Mouse (Mus musculus) liver, embryonic 13.5 days (tissue): ENCODE measurements around the gene Togaram2. TPM values are rescaled to one million over a fixed set of nuclear protein-coding genes. Genes with fewer than 3 reads are reported as not detected.
A peak's percentile ranks its signal among the peaks of the same experiment; 100 is the strongest.
"Not testable (repeated sequence)": the region's sequence is repeated elsewhere in the genome, so short reads cannot be mapped to it uniquely, and the experiment has no call there.

Source experiments
- ATAC-seq: fragments of 200-750 bp; cut with Nextera tagmentation; 2 replicates; pipeline ENCODE4 v1.8.0; 2017; ENCODE audit warnings: low read depth, mild to moderate bottlenecking, moderate number of reproducible peaks, moderate library complexity
- DNase-seq: peaks from one replicate; pipeline ENCODE4 v3.0.0; 2022
- H3K27ac ChIP-seq: fragments of 300-500 bp; sonication (generic); 2 replicates; pipeline ENCODE4 v1.5.1; 2015; ENCODE audit warnings: moderate library complexity, mild to moderate bottlenecking, inconsistent platforms
- H3K27me3 ChIP-seq: fragments of 300-500 bp; sonication (generic); 2 replicates; pipeline ENCODE4 v1.6.1; 2015; ENCODE audit warnings: mild to moderate bottlenecking, inconsistent platforms
- H3K36me3 ChIP-seq: fragments of 300-500 bp; sonication (generic); 2 replicates; pipeline ENCODE4 v1.6.1; 2015; ENCODE audit warnings: mild to moderate bottlenecking, inconsistent platforms
- H3K4me1 ChIP-seq: fragments of 300-500 bp; sonication (generic); replicated peaks from 2 replicates; pipeline ENCODE4 v1.6.1; 2015; ENCODE audit warnings: inconsistent platforms
- H3K4me2 ChIP-seq: fragments of 300-500 bp; sonication (generic); 2 replicates; pipeline ENCODE4 v1.6.1; 2015; ENCODE audit warnings: inconsistent platforms, mild to moderate bottlenecking, moderate library complexity
- H3K4me3 ChIP-seq: fragments of 300-500 bp; sonication (generic); replicated peaks from 2 replicates; pipeline ENCODE4 v1.5.1; 2015; ENCODE audit warnings: mild to moderate bottlenecking, inconsistent platforms
- H3K9ac ChIP-seq: fragments of 300-500 bp; sonication (generic); 2 replicates; pipeline ENCODE4 v1.6.1; 2015; ENCODE audit warnings: mild to moderate bottlenecking, inconsistent platforms
- H3K9me3 ChIP-seq: fragments of 300-500 bp; sonication (generic); replicated peaks from 2 replicates; pipeline ENCODE4 v1.6.1; 2016; ENCODE audit warnings: inconsistent platforms
- WGBS: fragments of 180-500 bp; shearing (Covaris S2); methylation state at CpG from one replicate; pipeline ENCODE4 v1.1.7; 2015; ENCODE audit not compliant: insufficient replicate concordance; 5-methylcytosine and 5-hydroxymethylcytosine counted together
- polyA plus RNA-seq: library from polyadenylated mRNA; unstranded; fragments of >200 nt; fragmentation: Nextera tagmentation; extraction: Ambion mirVana; gene quantifications from 2 replicates; pipeline ENCODE4 v1.2.1, GENCODE M21; 2015

The Togaram2 gene
- polyA plus RNA-seq, 1 experiment from 2014 or later, result not detected

DNA sequence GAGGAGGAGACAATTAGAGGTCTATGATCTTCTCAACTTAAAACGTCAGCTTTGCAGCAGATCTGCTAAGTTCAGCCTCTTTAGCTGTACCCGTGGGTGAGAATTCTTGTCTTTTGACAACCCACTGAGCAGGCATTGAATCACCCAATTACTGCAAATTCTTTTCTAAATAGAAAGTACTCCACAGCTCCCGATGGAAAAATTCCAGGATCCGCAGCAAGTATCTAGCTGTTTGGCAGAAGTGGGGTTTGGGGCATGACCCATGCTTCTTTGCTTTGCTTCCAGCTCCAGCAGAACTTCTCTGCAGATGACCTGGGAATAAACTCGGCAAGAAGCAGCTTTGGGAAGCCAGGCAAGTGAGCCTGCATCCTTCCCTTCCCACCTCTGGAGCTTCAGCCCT lies 69.9 kb downstream of the Togaram2 start:
- no peak for DNase-seq
- WGBS, result 34% methylated on average over 5 of the region's 5 CpGs

DNA sequence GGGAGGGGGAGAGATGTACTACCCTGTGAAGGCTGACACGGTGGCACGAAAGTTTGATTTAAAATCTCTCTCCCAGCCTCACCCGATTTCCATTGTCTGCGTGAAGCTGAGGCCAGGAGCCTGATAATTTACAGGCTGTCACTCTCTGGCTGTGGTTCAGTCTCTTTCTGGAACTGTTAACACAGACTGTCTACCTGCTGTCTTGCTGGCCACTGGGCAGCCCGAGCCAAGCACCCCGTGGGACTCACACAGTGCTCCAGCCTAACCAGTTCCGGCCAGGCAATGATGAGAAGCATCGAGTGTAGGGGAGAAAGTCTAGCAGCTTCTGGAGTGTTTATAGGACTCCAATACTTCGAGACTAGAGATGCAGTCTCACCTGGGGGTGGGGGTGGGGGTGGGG lies 73.1 kb downstream of the Togaram2 start:
- ATAC-seq, result no peak

More for the DNA sequence above, 69.9 kb downstream of the Togaram2 start:
- Histone ChIP-seq H3K4me1 (0 out of 2 replicates have a peak, but pooled peaks cover 2% of the 10 kb centered on the region), H3K27ac (no peak overlapping the region), H3K36me3 (no peaks in the 10 kb centered on the region), H3K9me3 (no peaks in the 10 kb centered on the region; the same call in 1 of the 2 replicates), H3K27me3 (no peaks in the 10 kb centered on the region), H3K4me3 (no peak overlapping the region), H3K9ac (no peak overlapping the region), H3K4me2 (no peak overlapping the region)
- no peak for ATAC-seq

DNA sequence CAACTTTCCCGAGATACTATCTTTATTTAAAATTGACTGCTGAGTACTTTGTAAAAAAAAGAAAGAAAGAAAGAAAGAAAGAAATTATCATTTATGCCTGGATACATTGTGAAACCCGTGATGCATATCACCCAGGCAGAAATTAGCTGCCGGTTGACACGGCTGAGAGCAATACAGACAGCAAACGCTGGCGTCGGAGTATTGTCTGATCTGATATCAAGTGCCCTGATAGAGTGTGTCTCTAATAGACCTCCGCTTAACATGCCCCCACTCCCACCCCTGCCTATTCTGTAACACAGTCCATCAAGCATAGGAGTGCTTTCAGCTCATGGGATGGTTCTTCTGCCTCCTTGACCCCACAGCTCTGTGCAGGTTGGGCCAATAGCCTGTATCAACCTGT lies 74.5 kb downstream of the Togaram2 start:
- no peaks in the 10 kb centered on the region for H3K27me3 ChIP-seq
- 71% methylated on average over 8 of the region's 8 CpGs for WGBS
- H3K4me1 ChIP-seq, result 0 out of 2 replicates have a peak, but pooled peaks cover 2% of the 10 kb centered on the region
- DNase-seq (no peak), ATAC-seq (no peak)
- no peak overlapping the region for H3K9ac ChIP-seq
- no peaks in the 10 kb centered on the region for H3K36me3 ChIP-seq
- no peak overlapping the region for H3K4me3 ChIP-seq
- no peak overlapping the region for H3K27ac ChIP-seq
- H3K4me2 ChIP-seq, result no peak overlapping the region
- H3K9me3 ChIP-seq, result no peaks in the 10 kb centered on the region; the same call in 1 of the 2 replicates

More for the DNA sequence above, 73.1 kb downstream of the Togaram2 start:
- 67% methylated on average over 9 of the region's 9 CpGs for WGBS
- DNase-seq, result no peak
- Histone ChIP-seq H3K4me1 (0 out of 2 replicates have a peak, but pooled peaks cover 2% of the 10 kb centered on the region), H3K9me3 (no peaks in the 10 kb centered on the region; the same call in 1 of the 2 replicates), H3K27me3 (no peaks in the 10 kb centered on the region), H3K4me3 (no peak overlapping the region), H3K36me3 (no peaks in the 10 kb centered on the region), H3K27ac (no peak overlapping the region), H3K9ac (no peak overlapping the region), H3K4me2 (no peak overlapping the region)

DNA sequence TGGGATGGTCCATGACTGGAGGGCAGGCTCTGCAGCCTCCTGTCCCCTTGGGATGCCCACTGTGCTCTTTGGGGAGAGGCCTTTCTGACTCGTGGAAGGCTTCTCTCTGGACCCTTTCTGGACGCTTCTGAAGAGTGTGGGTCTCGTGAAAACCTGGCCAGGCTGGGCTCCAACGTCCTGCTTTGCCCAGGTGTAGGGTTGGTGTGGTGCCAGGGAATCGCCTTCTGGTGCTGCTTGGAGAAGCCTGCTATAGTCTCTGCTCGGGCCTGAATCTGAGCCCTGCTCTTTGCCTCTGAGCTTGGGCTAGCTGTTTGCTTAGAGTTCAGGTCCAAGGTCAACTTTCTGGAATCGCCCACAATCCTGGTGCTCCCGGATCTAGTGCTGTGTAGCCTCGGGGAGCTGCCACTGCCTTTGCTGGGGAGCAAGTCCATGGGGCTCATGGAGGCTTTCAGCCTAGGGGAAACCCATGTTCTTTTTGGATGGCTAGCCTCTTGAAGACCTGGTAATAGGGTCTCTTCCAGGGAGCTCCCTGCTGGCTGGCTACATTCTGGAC lies 76.6 kb downstream of the Togaram2 start:
- Histone ChIP-seq H3K9me3 (no peaks in the 10 kb centered on the region), H3K36me3 (no peaks in the 10 kb centered on the region), H3K4me1 (no peaks in the 10 kb centered on the region), H3K9ac (no peak overlapping the region), H3K4me2 (no peak overlapping the region), H3K27ac (no peak overlapping the region), H3K27me3 (no peaks in the 10 kb centered on the region), H3K4me3 (no peak overlapping the region)
- 50% methylated on average over 9 of the region's 9 CpGs for WGBS
- DNase-seq (no peak), ATAC-seq (peak; percentile 41; the same call in 1 of the 2 replicates)

DNA sequence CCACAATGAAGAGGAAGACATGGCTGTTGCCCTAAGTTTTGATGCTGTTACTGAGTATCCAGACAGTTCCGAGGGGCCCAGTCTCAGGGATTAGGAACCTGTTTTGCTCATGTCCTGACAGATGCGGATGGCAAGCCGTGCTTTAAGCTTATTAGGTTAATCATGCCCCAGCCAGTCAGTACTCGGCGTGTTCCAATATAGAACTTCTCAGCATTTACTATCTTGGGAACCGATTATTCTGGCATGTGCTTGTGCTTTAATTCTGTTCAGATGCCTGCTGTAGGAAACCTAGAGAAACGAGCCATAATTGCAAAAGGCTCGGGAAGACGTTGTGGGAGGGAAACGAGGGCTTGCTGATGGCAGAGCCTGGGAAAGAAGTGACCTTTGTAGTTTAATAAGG lies 79.8 kb downstream of the Togaram2 start, which contains the start of gene Pcare:
TSS of gene Pcare (minus strand) at position 64 of the 400 bp plus-strand sequence.
- Histone ChIP-seq H3K4me3 (no peak within 1 kb of the TSS), H3K4me1 (no peaks in the 10 kb centered on the region), H3K36me3 (no peaks in the 10 kb centered on the region), H3K27ac (no peak within 1 kb of the TSS), H3K9me3 (no peaks in the 10 kb centered on the region), H3K4me2 (no peak within 1 kb of the TSS), H3K27me3 (no peaks in the 10 kb centered on the region), H3K9ac (no peak within 1 kb of the TSS)
- no peak for ATAC-seq
- 69% methylated on average over 10 of the region's 10 CpGs for WGBS
- no peak for DNase-seq

DNA sequence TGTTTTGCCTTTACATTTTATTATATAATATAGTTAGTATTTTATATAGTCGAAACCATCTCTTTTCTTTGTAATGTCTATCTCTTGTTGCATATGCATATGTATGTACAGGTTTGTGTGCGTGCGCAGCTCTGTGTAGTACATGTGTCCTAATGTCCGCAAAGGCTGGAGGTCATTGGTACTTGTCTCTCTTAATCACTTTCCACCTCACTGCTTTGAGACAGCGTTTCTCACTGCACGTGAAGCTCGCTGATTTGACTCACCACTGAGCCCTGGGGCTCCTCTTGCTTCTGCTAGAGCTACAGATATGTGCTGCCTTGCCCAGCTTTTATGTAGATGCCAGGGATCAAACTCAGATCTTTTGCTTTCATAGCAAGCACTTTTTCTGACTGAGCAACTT lies 87.5 kb downstream of the Togaram2 start:
- Histone ChIP-seq H3K27ac (no peak overlapping the region), H3K4me1 (no peaks in the 10 kb centered on the region), H3K9ac (no peak overlapping the region), H3K36me3 (no peaks in the 10 kb centered on the region), H3K4me3 (no peak overlapping the region), H3K4me2 (no peak overlapping the region), H3K27me3 (no peaks in the 10 kb centered on the region), H3K9me3 (no peaks in the 10 kb centered on the region)
- 70% methylated on average over 7 of the region's 7 CpGs for WGBS
- DNase-seq, result no peak
- ATAC-seq, result no peak

DNA sequence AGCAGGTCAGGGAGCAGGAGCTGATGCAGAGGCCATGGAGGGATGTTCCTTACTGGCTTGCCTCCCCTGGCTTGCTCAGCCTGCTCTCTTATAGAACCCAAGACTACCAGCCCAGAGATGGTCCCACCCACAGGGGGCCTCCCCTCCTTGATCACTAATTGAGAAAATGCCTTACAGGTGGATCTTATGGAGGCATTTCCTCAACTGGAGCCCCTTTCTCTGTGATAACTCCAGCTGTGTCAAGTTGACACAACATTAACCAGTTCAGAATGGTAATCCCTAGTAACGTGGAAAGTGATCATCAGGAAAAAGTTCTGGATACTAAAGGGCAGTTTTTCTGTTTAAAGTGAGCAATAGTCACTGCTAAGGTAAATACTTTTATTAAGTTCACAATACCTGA lies 95.1 kb downstream of the Togaram2 start, which contains the start of gene Clip4:
TSS of gene Clip4 (plus strand) at position 301 of the 400 bp plus-strand sequence.
- H3K4me2 ChIP-seq, H3K27me3 ChIP-seq, H3K4me3 ChIP-seq, H3K36me3 ChIP-seq, H3K27ac ChIP-seq, ATAC-seq, DNase-seq, H3K9me3 ChIP-seq, H3K4me1 ChIP-seq, H3K9ac ChIP-seq: not testable (repeated sequence)
- WGBS, result 33% methylated on average over 1 of the region's 1 CpGs

DNA sequence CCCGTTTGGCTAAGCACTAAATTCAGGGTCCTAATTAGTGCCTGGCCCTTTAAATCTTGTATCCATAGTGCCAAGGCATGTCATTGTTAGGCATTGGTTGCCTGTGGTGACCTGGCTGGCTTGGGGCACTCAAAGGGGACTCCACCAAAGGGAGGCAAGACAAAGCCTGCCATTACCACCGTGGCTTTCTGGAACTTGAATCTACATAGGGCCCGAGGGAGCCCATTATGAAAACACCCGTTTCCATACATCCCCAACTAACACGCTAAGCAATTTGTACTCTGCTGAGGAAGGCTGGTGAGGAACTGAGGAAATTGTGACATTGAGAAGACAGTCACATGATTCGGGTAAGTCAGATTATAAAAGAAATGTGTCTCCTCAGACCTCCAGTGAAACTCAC lies 96.5 kb downstream of the Togaram2 start:
- no peaks in the 10 kb centered on the region for H3K4me1 ChIP-seq
- H3K27ac ChIP-seq, result no peak overlapping the region
- no peaks in the 10 kb centered on the region for H3K36me3 ChIP-seq
- 42% methylated on average over 6 of the region's 6 CpGs for WGBS
- ATAC-seq, result no peak
- no peaks in the 10 kb centered on the region for H3K27me3 ChIP-seq
- H3K4me2 ChIP-seq, result no peak overlapping the region
- H3K9ac ChIP-seq, result no peak overlapping the region
- H3K4me3 ChIP-seq, result no peak overlapping the region
- DNase-seq, result no peak
- no peaks in the 10 kb centered on the region for H3K9me3 ChIP-seq

DNA sequence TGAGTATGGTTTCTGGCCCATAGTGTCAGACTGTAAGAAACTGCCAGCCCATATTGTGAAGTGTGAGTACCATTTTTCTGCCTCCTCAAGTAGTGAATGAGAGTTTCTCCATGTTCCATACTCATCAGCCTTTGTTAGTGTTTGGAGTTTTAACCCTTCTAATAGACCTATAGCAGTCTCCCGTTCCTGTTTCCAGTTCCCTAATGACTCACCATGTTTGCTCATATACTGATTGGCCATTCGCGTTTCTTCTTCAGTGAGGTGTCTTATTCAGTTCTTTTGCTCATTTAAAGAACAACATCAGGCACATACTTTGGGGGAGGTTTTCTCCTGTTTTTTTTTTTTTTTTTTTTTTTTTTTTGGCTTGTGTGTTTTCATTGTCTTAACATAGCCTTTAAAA lies 97.6 kb downstream of the Togaram2 start:
- H3K27me3 ChIP-seq, result no peaks in the 10 kb centered on the region
- H3K4me1 ChIP-seq, result no peaks in the 10 kb centered on the region
- no peak overlapping the region for H3K4me2 ChIP-seq
- no peak for ATAC-seq
- H3K27ac ChIP-seq, result no peak overlapping the region
- WGBS, result 62% methylated on average over 3 of the region's 3 CpGs
- no peak overlapping the region for H3K9ac ChIP-seq
- H3K4me3 ChIP-seq, result no peak overlapping the region
- no peaks in the 10 kb centered on the region for H3K36me3 ChIP-seq
- no peak for DNase-seq
- no peaks in the 10 kb centered on the region for H3K9me3 ChIP-seq

DNA sequence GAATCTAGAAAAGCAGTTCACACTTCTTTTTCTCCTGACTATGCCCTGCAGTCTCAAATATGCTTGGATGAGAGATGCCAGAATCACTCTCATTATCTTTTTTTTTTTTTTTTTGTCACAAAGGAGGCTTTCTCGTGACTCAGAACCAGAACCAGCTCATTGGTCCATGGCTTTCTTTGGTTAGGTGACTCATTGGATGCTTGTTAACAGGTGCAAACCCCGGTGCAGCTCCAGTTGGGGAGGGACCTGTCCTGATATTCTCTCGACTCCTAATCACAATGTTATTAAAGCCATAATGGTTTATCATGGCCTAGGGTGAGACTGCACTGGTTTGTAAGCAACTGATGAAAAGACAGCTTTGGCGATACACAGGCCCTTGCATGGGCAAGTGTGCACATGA lies 101.1 kb downstream of the Togaram2 start:
- no peak for DNase-seq
- no peaks in the 10 kb centered on the region for H3K36me3 ChIP-seq
- no peaks in the 10 kb centered on the region for H3K27me3 ChIP-seq
- H3K9me3 ChIP-seq, result no peaks in the 10 kb centered on the region
- H3K4me3 ChIP-seq, result no peak overlapping the region
- no peaks in the 10 kb centered on the region for H3K4me1 ChIP-seq
- H3K4me2 ChIP-seq, result no peak overlapping the region
- H3K9ac ChIP-seq, result no peak overlapping the region
- WGBS, result 54% methylated on average over 4 of the region's 4 CpGs
- ATAC-seq, result no peak
- H3K27ac ChIP-seq, result no peak overlapping the region

DNA sequence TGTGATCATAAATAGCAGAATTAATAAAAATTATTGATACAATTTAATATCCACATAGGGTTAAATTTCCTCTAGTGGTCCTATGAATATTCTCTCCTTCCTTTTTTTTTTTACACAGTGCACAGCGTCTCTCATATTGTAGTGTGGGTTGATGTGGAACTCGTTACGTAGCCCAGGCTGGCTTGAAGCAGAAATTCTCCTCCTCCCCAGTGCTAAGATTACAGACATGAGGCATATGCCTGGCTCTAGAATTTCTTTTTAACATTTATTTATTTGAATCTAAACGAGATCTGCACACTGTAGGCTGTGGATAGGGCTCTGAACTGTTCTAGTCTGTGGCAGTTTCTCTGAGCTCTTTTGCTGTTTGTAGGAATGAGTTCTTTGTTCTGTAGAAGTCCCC lies 102.2 kb downstream of the Togaram2 start:
- H3K4me3 ChIP-seq, result no peak overlapping the region
- ATAC-seq (no peak), DNase-seq (no peak)
- H3K4me2 ChIP-seq, result no peak overlapping the region
- WGBS, result 56% methylated on average over 4 of the region's 4 CpGs
- no peaks in the 10 kb centered on the region for H3K36me3 ChIP-seq
- H3K27me3 ChIP-seq, result no peaks in the 10 kb centered on the region
- H3K27ac ChIP-seq, result no peak overlapping the region
- no peak overlapping the region for H3K9ac ChIP-seq
- no peaks in the 10 kb centered on the region for H3K9me3 ChIP-seq
- H3K4me1 ChIP-seq, result no peaks in the 10 kb centered on the region

DNA sequence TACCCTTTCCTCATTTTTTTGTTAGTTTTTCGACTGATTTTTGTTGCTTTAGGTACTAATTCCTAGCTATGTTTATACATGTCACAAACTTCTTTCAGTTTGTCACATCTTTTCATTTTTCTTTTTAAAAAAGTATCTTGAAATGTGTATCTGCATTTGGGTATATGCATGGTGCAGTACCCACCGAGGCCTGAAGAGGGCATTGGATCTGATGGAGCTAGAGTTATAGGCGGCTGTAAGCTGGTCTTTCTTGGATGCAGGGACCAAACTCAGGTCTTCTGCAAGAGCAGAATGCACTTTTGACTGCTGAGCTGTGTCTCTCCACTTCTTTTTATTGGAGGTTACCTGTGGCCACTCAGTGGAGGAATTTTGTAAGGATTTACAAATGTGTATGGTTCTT lies 105.6 kb downstream of the Togaram2 start:
- no peak for ATAC-seq

More for the DNA sequence above, 105.6 kb downstream of the Togaram2 start:
- Histone ChIP-seq H3K27ac (no peak overlapping the region), H3K4me1 (no peaks in the 10 kb centered on the region), H3K9ac (no peak overlapping the region), H3K4me3 (no peak overlapping the region), H3K27me3 (peaks cover 27% of the 10 kb centered on the region), H3K36me3 (no peaks in the 10 kb centered on the region), H3K4me2 (no peak overlapping the region), H3K9me3 (no peaks in the 10 kb centered on the region)
- 43% methylated on average over 3 of the region's 3 CpGs for WGBS
- DNase-seq, result no peak
